Mouse (Mus musculus) MEL-GATA-1-ER (cell line): Measurements from ENCODE around the gene Ddx28.
A peak's percentile ranks its signal among the peaks of the same experiment; 100 is the strongest.

Experiments
- DNase-seq: peaks from one replicate; pipeline ENCODE4 v3.0.0-alpha.2; 2012; ENCODE audit warnings: low read depth; ENCODE audit errors: extremely low read depth

The Ddx28 gene

DNA sequence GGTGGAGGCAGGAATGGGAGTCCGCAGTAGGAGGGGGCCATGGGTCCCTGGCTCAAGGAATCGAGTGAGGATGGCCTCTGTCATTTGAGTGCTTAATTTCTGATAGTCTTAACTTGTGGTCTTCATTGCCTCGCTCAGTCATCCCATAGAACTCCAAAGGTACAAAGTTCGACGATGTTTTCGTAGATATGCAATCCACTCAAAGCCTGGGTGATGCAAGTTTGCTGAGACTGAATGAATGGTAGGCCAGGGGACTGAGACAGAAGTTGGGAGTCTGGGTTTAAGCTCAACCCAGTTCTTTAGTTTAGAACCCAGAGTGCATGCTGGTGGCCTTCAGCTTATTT lies at the start of gene Ddx28:
Gene Ddx28, minus strand, starts transcription at position 240 of the 344 bp plus-strand sequence.
- DNase-seq = no peak

DNA sequence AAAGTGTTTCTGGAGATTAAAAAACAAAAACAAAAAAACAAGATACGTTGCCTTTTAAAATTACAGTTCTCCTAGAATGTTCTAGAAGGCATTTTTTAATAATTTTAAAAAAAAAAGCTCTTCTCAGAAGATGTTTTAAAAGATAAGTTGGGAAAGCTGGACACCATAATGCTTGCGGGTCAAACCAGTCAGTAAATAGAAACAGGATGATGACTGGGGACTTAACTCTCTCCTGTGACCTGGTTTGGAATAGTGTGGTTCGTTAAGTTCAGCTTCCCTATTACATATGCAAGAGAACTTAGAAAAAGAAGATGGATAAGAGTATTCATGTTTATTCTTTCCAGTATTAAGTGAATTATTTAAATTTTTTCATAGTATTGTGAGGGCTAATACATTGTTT lies 48.8 kb upstream of the Ddx28 start:
- DNase-seq = no peak

- DNase-seq = no peak
These were observed 48.1 kb upstream of the Ddx28 start for GRCm38 (mm10) chr8:106059613-106060371.

- DNase-seq = peak; percentile 99
These were observed 47.3 kb upstream of the Ddx28 start, which contains the start of gene Nfatc3 for GRCm38 (mm10) chr8:106058731-106059612. TSS of gene Nfatc3 (plus strand) at chr8:106058840.

- no peak for DNase-seq
These were observed 44.8 kb upstream of the Ddx28 start for GRCm38 (mm10) chr8:106056455-106056982.

GRCm38 (mm10) chr8:106055038-106055437 lies 43.4 kb upstream of the Ddx28 start:
- no peak for DNase-seq

DNA sequence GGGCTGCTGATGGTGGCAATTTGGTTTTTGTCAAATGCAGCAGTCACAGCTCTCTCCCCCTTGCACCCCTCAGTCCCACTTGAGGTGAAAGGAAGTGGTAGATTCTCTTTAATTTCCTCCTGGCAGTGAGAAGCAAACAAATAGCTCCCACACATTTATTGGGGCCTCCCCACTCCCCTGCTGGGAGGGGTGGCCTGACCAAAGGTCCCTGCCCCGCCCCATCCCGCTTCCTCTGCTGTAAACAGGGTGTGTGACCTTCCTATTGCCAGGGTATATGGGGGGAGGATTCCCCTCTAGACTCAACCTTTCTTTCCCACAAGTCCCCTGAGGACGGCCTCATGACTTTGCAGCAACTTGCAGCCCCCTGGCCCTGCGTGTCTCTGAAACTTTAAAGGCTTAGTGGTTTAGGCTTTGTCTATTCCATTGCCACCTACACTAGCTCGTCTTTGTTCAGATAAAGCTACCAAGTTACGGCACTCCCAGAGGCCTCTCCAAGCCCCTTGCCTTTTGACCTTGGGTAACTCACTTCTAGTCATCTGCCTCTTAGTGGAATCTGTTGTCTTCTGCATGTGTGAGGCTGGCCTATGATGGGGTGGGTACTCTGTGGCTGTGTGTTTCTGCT lies 42.6 kb upstream of the Ddx28 start:
- no peak for DNase-seq

- no peak for DNase-seq
These were observed 40.9 kb upstream of the Ddx28 start for GRCm38 (mm10) chr8:106052510-106053089.

DNA sequence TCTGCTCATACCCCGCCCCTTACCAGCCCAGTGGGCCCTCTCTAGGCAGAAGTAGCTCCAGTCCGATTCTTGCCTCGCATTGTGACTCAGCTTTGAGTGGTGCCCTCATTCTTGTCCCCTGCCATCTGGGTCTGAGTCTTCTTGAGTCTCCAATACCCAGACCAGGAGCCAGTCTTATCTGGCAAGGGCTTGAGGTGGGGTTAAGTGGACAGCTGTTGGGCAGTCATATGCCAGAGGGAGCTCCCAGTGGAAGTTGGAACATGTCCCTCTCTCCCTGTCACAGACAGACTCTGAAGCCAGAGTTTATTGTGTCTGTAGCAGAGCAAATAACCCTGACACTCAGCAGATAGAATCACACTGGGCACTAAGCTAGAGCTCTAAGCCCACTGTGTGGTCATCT lies 39.4 kb upstream of the Ddx28 start:
- no peak for DNase-seq

GRCm38 (mm10) chr8:106049840-106050239 lies 38.2 kb upstream of the Ddx28 start:
- no peak for DNase-seq

GRCm38 (mm10) chr8:106047854-106048630 lies 36.4 kb upstream of the Ddx28 start:
- DNase-seq = no peak

DNA sequence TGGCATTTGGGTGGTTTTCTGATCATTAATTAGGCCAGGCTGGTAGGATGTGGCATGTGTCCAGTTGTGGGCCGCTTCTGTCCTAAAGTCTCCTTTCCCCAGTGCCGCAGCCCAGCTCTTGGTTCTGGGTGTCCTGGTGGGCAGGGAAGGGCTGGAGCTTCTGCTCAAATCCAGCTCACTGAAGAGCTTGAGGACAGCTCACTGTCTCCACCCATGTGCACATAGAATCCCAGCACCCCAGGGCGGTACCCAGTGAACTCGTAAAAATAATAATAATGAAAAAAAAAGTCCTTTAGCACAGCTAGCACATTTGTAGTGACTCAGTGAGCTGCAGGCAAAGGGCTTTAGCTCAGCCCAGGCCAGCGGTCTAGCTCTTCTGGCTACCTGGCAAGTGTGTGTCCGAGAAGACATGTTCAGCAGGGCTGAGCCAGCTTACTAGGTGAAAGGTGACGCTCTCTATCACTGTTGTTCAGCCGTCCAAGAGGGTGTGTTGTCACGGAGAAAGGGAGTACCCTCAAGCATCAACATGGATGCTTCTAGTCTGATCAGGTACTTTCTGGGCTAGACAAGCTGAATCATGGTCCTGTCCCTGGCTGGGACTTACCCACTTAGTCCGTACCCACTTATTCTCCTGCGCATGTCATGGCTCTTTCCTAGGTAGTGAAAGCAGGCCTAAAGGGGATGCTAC lies 35.3 kb upstream of the Ddx28 start:
- no peak for DNase-seq

DNA sequence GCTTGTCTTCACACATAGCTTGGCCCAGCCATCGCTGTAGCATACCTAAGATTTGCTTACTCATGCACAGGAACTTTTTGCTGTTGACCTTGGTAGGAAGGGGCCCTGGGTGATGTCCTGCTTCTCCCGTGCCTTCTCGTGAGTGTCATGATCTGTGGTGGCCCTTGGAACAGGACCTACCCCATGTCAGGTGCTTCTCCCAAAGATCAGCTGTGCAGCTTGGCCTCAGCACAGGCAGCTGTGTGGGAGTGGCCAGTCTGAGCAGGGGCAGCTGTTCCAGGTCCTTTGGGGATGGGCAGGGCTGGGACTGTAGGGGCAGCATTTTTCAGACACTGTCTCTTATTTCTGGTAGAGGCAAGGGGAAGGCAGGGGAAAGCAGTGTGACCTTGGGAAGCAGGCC lies 32.5 kb upstream of the Ddx28 start:
- DNase-seq = no peak

DNA sequence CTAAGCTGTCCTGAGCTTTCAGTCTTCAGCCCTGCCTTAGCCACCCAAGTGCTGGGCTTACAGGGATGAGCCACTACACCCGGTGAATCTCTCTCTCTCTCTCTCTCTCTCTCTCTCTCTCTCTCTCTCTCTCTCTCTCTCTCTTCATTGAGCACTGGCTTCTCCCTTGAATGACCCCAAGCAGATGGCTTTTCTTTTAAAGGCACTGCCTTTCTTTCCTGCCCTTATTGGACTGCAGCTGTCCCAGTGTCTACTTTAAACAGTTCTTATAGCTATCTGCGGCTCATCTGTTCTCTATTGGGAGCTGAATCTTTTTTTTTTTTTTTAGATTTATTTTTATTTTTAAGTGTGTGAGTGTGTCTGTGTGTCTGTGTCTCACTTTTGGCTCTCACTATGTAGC lies 31.4 kb upstream of the Ddx28 start:
- DNase-seq = no peak

DNA sequence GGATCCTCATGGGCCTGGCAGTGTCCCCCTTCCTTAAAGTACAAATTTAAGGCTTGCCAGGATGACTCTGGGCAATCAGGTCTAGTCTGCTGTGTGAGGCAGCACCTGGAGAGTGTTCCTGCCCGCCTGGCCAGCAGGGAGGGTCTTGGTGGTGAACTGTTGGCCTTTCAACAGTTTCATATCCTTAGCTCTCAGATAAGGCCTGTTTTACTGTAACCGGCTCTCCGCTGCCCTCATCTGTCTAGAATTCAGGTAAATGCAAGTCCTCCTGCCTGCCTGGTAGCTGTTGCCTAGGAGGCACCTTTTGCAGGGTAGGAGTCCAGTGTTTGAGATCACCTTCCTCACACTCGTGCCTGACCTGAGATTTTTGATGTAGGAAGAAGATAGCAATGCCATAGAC lies 28.5 kb upstream of the Ddx28 start:
- DNase-seq = no peak

GRCm38 (mm10) chr8:106039605-106040004 lies 27.9 kb upstream of the Ddx28 start:
- DNase-seq = no peak

GRCm38 (mm10) chr8:106038721-106039120 lies 27.0 kb upstream of the Ddx28 start:
- DNase-seq = no peak

DNA sequence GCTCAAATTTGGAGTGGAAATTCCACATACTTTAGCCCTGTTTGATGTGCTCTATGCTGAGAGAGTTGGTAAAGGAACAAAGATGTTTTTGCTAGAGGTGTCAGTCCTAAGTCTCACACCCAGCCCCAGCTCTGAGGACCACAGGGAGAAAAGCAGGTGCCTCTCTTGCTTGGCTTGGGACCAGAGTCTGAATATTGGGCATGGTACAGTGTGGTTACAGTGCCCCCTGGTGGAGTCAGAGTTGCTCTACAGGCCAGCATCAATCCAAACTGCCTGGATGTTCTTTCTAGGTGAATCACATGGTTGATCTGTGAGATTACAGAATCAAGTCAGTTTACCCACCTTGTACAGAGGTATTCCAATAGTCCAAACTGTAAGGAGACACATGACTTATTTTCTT lies 10.8 kb upstream of the Ddx28 start:
- DNase-seq = no peak

DNA sequence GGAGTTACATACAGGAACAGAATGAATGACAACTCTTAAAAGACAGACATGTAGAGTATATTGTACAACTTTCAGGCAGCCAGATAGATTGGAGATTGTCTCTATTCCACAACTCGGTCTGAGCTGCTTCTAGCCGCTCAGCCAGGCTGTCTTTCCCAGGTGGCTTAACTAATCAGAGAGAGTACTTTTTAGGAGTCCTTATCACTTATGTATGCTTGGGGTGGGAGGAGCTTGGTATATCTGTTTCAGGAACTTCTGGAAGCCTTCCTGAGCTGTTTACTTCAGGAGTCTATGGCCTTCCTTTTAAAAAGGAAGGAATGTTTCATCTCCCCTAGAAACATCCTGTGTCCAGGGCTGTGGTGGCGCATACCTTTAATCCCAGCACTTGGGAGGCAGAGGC lies 6.4 kb upstream of the Ddx28 start:
- no peak for DNase-seq

GRCm38 (mm10) chr8:106017130-106017529 lies 5.4 kb upstream of the Ddx28 start:
- peak; percentile 53 for DNase-seq
